In the genomic region with DNA sequence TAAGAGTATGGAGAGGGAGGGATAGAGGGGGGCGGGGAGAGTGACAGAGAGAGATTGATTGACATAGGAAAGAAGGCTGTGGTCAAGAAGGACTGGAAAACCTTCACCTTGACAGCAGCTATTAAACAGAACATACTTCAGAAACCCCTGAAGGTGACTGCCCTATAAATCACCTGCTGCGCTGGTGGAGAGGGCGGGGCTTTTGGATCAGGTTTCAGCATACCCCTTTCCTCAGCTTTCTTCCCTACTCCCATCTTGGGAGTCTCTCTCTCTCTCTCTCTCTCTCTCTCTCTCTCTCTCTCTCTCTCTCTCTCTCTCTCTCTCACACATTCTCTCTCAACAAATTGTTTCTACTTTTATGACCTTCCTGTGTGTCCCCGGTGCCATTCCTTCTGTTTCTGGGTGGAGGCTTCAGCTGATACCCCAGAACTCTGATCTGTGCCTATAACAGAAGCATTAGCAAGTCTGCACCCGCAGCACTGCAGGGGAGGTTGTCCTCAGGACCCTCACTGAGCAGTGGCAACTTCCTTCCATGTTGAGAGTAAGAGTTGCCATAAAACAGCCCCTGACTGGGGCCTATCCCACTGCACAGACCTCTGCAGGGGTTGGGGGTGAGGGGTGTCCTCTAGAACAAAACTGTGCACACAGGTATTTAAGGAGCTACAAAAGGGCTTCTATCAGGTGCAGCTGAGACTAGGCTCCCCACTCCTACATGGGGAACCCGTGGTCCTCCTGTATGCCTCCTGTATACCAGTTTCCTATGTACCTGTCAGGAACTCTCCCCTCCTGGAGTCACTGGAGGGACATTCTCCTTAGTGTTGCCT, we compare ENCODE assay signal across 11 mouse cellular contexts.
DNase-seq lines count a peak whose midpoint lies in the region; ATAC-seq and TF ChIP-seq lines count a peak whose summit lies in the region.
"Had no signal": no experiment of that assay in that cellular context is flagged by ENCODE, and none has a peak within 500 bp of the region (broad histone marks: within the 10 kb centered on the region; RNA-seq: fewer than 3 reads in every experiment).

No protein-coding gene starts in this region.

- no peak overlapping the region for H3K27ac ChIP-seq in kidney, postnatal 0 days
- peak overlapping the region; percentile 85 for H3K27ac ChIP-seq in limb, embryonic 10.5 days
- H3K27ac ChIP-seq in stomach, postnatal 0 days (replicated peaks), result no peak overlapping the region

- no peak overlapping the region for H3K4me3 ChIP-seq in kidney, postnatal 0 days (replicated peaks; ENCODE audit: low read depth, low read length)
- peak overlapping the region; percentile 29 for H3K4me3 ChIP-seq in limb, embryonic 10.5 days
- no peak overlapping the region for H3K4me3 ChIP-seq in stomach, postnatal 0 days (ENCODE audit: low read depth, low read length)

- H3K9me3 ChIP-seq in kidney, postnatal 0 days (replicated peaks; ENCODE audit: low read length), result no peaks in the 10 kb centered on the region
- H3K9me3 ChIP-seq in limb, embryonic 10.5 days (replicated peaks), result no peaks in the 10 kb centered on the region
- H3K9me3 ChIP-seq in stomach, postnatal 0 days (ENCODE audit: control insufficient read depth, low read length), result no peaks in the 10 kb centered on the region

- no peak overlapping the region for H3K4me2 ChIP-seq in kidney, postnatal 0 days (ENCODE audit: low read length)
- H3K4me2 ChIP-seq in stomach, postnatal 0 days (replicated peaks; ENCODE audit: low read depth), result no peak overlapping the region

- WGBS in kidney, postnatal 0 days, result 11% methylated on average over 6 of the region's 6 CpGs
- 10% methylated on average over 6 of the region's 6 CpGs for WGBS in limb, embryonic 10.5 days
- 10% methylated on average over 6 of the region's 6 CpGs for WGBS in stomach, postnatal 0 days

- H3K27me3 ChIP-seq in kidney, postnatal 0 days (ENCODE audit: insufficient read depth, low read length), result no peaks in the 10 kb centered on the region
- H3K27me3 ChIP-seq in limb, embryonic 10.5 days (ENCODE audit: low read depth, poor library complexity, severe bottlenecking), result peaks cover 19% of the 10 kb centered on the region; the same call in 1 of the 2 replicates
- no peaks in the 10 kb centered on the region for H3K27me3 ChIP-seq in stomach, postnatal 0 days (ENCODE audit: control insufficient read depth, insufficient read depth, low read length)

- ATAC-seq in kidney, postnatal 0 days (replicated peaks; ENCODE audit: low FRiP score, low read depth), result 0 out of 2 replicates have a peak, but pooled peaks have one; percentile 25
- ATAC-seq in stomach, postnatal 0 days (ENCODE audit: low FRiP score, low TSS enrichment), result 0 out of 2 replicates have a peak, but pooled peaks have one; percentile 15
- no peak for ATAC-seq in megakaryocyte progenitor cell, adult 5-6 weeks (replicated peaks; ENCODE audit: poor library complexity)
- ATAC-seq: activated CD4-positive, CD25-positive, alpha-beta regulatory T cell, adult 4 months; CD4-positive, CD25-positive, alpha-beta regulatory T cell, adult 4 months; liver, postnatal 0 days had no signal

- TF ChIP-seq CTCF in kidney, postnatal 0 days (IDR thresholded peaks at IDR 0.05; ENCODE audit: low read depth), result no peak
- TF ChIP-seq CTCF in stomach, postnatal 0 days (IDR thresholded peaks at IDR 0.05; ENCODE audit: low read depth), result no peak

- TF ChIP-seq EP300 in stomach, postnatal 0 days (optimal IDR thresholded peaks at IDR 0.05), result no peak

- no peak overlapping the region for H3K9ac ChIP-seq in kidney, postnatal 0 days (ENCODE audit: low read depth, low read length)
- no peak overlapping the region for H3K9ac ChIP-seq in stomach, postnatal 0 days (ENCODE audit: low read length)
- H3K9ac ChIP-seq: liver, postnatal 0 days had no signal

- H3K36me3 ChIP-seq in kidney, postnatal 0 days (ENCODE audit: insufficient read depth, low read length), result no peaks in the 10 kb centered on the region
- H3K36me3 ChIP-seq in limb, embryonic 10.5 days, result no peaks in the 10 kb centered on the region
- no peaks in the 10 kb centered on the region for H3K36me3 ChIP-seq in stomach, postnatal 0 days (ENCODE audit: control insufficient read depth, insufficient read depth, low read length)

- H3K4me1 ChIP-seq in kidney, postnatal 0 days (replicated peaks; ENCODE audit: insufficient read depth, low read length), result no peaks in the 10 kb centered on the region
- peaks cover 29% of the 10 kb centered on the region for H3K4me1 ChIP-seq in limb, embryonic 10.5 days
- H3K4me1 ChIP-seq in stomach, postnatal 0 days (replicated peaks; ENCODE audit: control insufficient read depth, insufficient read depth), result no peaks in the 10 kb centered on the region

- peak; percentile 48 for DNase-seq in kidney, postnatal 0 days (ENCODE audit: low spot score)
- DNase-seq in kidney, adult 11 months, result no peak
- DNase-seq in embryo, embryonic 9.5 days (ENCODE audit: extremely low spot score), result peak; percentile 29
- DNase-seq in limb, embryonic 10.5 days (ENCODE audit: low spot score), result peak; percentile 73
- no peak for DNase-seq in stomach, postnatal 0 days (ENCODE audit: low spot score)
- no peak for DNase-seq in cerebellum, adult 9-10 months
- DNase-seq: liver, postnatal 0 days; thymus, adult 2 months had no signal

Comparison
In these comparisons a context has a peak if more than half of its experiments do, and no peak if none do; other contexts are left out.
1. DNase-seq: peak in kidney, postnatal 0 days (single experiment), embryo, embryonic 9.5 days (single experiment) and limb, embryonic 10.5 days (single experiment); none in kidney, adult 11 months (single experiment), stomach, postnatal 0 days (single experiment) and cerebellum, adult 9-10 months (single experiment).